Mouse (Mus musculus): ENCODE measurements around the gene Bbs2. TPM values are rescaled to one million over a fixed set of nuclear protein-coding genes. Genes with fewer than 3 reads are reported as not detected.

Bbs2 gene
- polyA plus RNA-seq, 1 experiment = 54.9 TPM

- H3K4me3 ChIP-seq (replicated peaks; ENCODE audit: insufficient read depth, low read depth, low read length) = no peak overlapping the region
- H3K27me3 ChIP-seq (ENCODE audit: control insufficient read depth, insufficient read depth, low read length) = no peaks in the 10 kb centered on the region
- no peak for DNase-seq
- WGBS = 78% methylated on average over 4 of the region's 4 CpGs
- no peaks in the 10 kb centered on the region for H3K4me1 ChIP-seq (ENCODE audit: control insufficient read depth, insufficient read depth, low read length)
- no peak for TF ChIP-seq POLR2A (IDR thresholded peaks at IDR 0.05; ENCODE audit: borderline replicate concordance, insufficient read depth, low read length)
- no peak for TF ChIP-seq CTCF (IDR thresholded peaks at IDR 0.05; ENCODE audit: borderline replicate concordance, insufficient read depth, low read depth, low read length)
- H3K27ac ChIP-seq (ENCODE audit: insufficient read depth, low read length) = no peak overlapping the region
Observed at GRCm38 (mm10) chr8:94130126-94130525, 31.4 kb upstream of the Bbs2 start.

GRCm38 (mm10) chr8:94129133-94129789 is 30.5 kb upstream of the Bbs2 start:
- TF ChIP-seq CTCF (IDR thresholded peaks at IDR 0.05; ENCODE audit: borderline replicate concordance, insufficient read depth, low read depth, low read length) (no peak), POLR2A (IDR thresholded peaks at IDR 0.05; ENCODE audit: borderline replicate concordance, insufficient read depth, low read length) (no peak)
- no peak for DNase-seq
- H3K4me1 ChIP-seq (ENCODE audit: control insufficient read depth, insufficient read depth, low read length) = no peaks in the 10 kb centered on the region
- H3K4me3 ChIP-seq (replicated peaks; ENCODE audit: insufficient read depth, low read depth, low read length) = no peak overlapping the region
- 81% methylated on average over 6 of the region's 6 CpGs for WGBS
- no peaks in the 10 kb centered on the region for H3K27me3 ChIP-seq (ENCODE audit: control insufficient read depth, insufficient read depth, low read length)
- H3K27ac ChIP-seq (ENCODE audit: insufficient read depth, low read length) = no peak overlapping the region

- TF ChIP-seq CTCF (IDR thresholded peaks at IDR 0.05; ENCODE audit: borderline replicate concordance, insufficient read depth, low read depth, low read length) (no peak), POLR2A (IDR thresholded peaks at IDR 0.05; ENCODE audit: borderline replicate concordance, insufficient read depth, low read length) (no peak)
- Histone ChIP-seq H3K4me3 (replicated peaks; ENCODE audit: insufficient read depth, low read depth, low read length) (no peak overlapping the region), H3K27ac (ENCODE audit: insufficient read depth, low read length) (no peak overlapping the region), H3K27me3 (ENCODE audit: control insufficient read depth, insufficient read depth, low read length) (no peaks in the 10 kb centered on the region), H3K4me1 (ENCODE audit: control insufficient read depth, insufficient read depth, low read length) (peaks cover 5% of the 10 kb centered on the region; the same call in 1 of the 2 replicates)
- DNase-seq = no peak
- 53% methylated on average over 6 of the region's 6 CpGs for WGBS
Observed at GRCm38 (mm10) chr8:94127711-94128110, 29.0 kb upstream of the Bbs2 start.

- DNase-seq = no peak
- no peak overlapping the region for H3K27ac ChIP-seq (ENCODE audit: insufficient read depth, low read length)
Observed at GRCm38 (mm10) chr8:94122711-94123468, 24.2 kb upstream of the Bbs2 start.

GRCm38 (mm10) chr8:94121625-94122024 is 22.9 kb upstream of the Bbs2 start:
- 80% methylated on average over 9 of the region's 9 CpGs for WGBS
- no peak for TF ChIP-seq CTCF (IDR thresholded peaks at IDR 0.05; ENCODE audit: borderline replicate concordance, insufficient read depth, low read depth, low read length)
- no peak for TF ChIP-seq POLR2A (IDR thresholded peaks at IDR 0.05; ENCODE audit: borderline replicate concordance, insufficient read depth, low read length)
- Histone ChIP-seq H3K27me3 (ENCODE audit: control insufficient read depth, insufficient read depth, low read length) (no peaks in the 10 kb centered on the region), H3K27ac (ENCODE audit: insufficient read depth, low read length) (no peak overlapping the region), H3K4me1 (ENCODE audit: control insufficient read depth, insufficient read depth, low read length) (peaks cover 5% of the 10 kb centered on the region; the same call in 1 of the 2 replicates), H3K4me3 (replicated peaks; ENCODE audit: insufficient read depth, low read depth, low read length) (no peak overlapping the region)
- DNase-seq = no peak

More at GRCm38 (mm10) chr8:94122711-94123468, 24.2 kb upstream of the Bbs2 start:
- no peak for TF ChIP-seq CTCF (IDR thresholded peaks at IDR 0.05; ENCODE audit: borderline replicate concordance, insufficient read depth, low read depth, low read length)
- TF ChIP-seq POLR2A (IDR thresholded peaks at IDR 0.05; ENCODE audit: borderline replicate concordance, insufficient read depth, low read length) = no peak
- 40% methylated on average over 8 of the region's 8 CpGs for WGBS
- Histone ChIP-seq H3K4me1 (ENCODE audit: control insufficient read depth, insufficient read depth, low read length) (peaks cover 5% of the 10 kb centered on the region; the same call in 1 of the 2 replicates), H3K4me3 (replicated peaks; ENCODE audit: insufficient read depth, low read depth, low read length) (no peak overlapping the region), H3K27me3 (ENCODE audit: control insufficient read depth, insufficient read depth, low read length) (no peaks in the 10 kb centered on the region)

- H3K4me1 ChIP-seq (ENCODE audit: control insufficient read depth, insufficient read depth, low read length) = peaks cover 5% of the 10 kb centered on the region; the same call in 1 of the 2 replicates
- DNase-seq = peak in 1 of 2 experiments; percentile 43
- no peaks in the 10 kb centered on the region for H3K27me3 ChIP-seq (ENCODE audit: control insufficient read depth, insufficient read depth, low read length)
- 8% methylated on average over 6 of the region's 6 CpGs for WGBS
- TF ChIP-seq CTCF (IDR thresholded peaks at IDR 0.05; ENCODE audit: borderline replicate concordance, insufficient read depth, low read depth, low read length) (no peak), POLR2A (IDR thresholded peaks at IDR 0.05; ENCODE audit: borderline replicate concordance, insufficient read depth, low read length) (no peak)
- H3K27ac ChIP-seq (ENCODE audit: insufficient read depth, low read length) = no peak overlapping the region; the same call in 1 of the 2 replicates
- no peak overlapping the region for H3K4me3 ChIP-seq (replicated peaks; ENCODE audit: insufficient read depth, low read depth, low read length)
Observed at GRCm38 (mm10) chr8:94118776-94119430, 20.2 kb upstream of the Bbs2 start.

GRCm38 (mm10) chr8:94113972-94114371 is 15.2 kb upstream of the Bbs2 start:
- TF ChIP-seq CTCF (IDR thresholded peaks at IDR 0.05; ENCODE audit: borderline replicate concordance, insufficient read depth, low read depth, low read length) = no peak
- TF ChIP-seq POLR2A (IDR thresholded peaks at IDR 0.05; ENCODE audit: borderline replicate concordance, insufficient read depth, low read length) = no peak
- 88% methylated on average over 2 of the region's 2 CpGs for WGBS
- DNase-seq = no peak
- no peak overlapping the region for H3K27ac ChIP-seq (ENCODE audit: insufficient read depth, low read length)
- no peaks in the 10 kb centered on the region for H3K27me3 ChIP-seq (ENCODE audit: control insufficient read depth, insufficient read depth, low read length)
- no peaks in the 10 kb centered on the region for H3K4me1 ChIP-seq (ENCODE audit: control insufficient read depth, insufficient read depth, low read length)
- no peak overlapping the region for H3K4me3 ChIP-seq (replicated peaks; ENCODE audit: insufficient read depth, low read depth, low read length)
